Mouse (Mus musculus): ENCODE data around the gene Clec16a. TPM values are rescaled to one million over a fixed set of nuclear protein-coding genes. Genes with fewer than 3 reads are reported as not detected.
A peak's percentile ranks its signal among the peaks of the same experiment; 100 is the strongest.

Gene Clec16a
- polyA plus RNA-seq, 1 experiment = 46.2 TPM

DNA sequence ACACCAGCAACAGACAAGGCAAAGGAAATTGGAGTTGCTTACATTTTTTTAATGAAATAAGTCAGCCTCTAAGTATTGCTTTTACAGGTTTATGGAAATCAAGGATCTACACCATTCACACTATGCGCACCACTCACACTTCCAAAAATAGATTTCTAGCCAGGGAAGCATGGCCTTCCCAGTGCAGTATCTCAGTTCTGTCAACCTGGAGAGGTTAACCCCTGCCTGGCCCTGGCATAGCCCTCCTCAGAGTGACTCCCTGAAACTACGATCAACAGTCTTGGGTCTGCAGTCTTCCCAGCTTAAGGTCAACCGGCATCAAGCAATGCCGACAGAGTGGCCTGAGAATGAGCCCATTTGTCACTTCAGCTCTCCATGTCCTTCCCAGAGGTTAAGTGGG is 15.0 kb upstream of the Clec16a start:
- H3K27ac ChIP-seq (ENCODE audit: insufficient read depth, low read length) = no peak overlapping the region
- no peak overlapping the region for H3K4me3 ChIP-seq (ENCODE audit: insufficient read depth, low read length)
- no peaks in the 10 kb centered on the region; the same call in 1 of the 2 replicates for H3K4me1 ChIP-seq (ENCODE audit: control insufficient read depth, insufficient read depth, low read length)
- TF ChIP-seq CTCF (IDR thresholded peaks at IDR 0.05; ENCODE audit: extremely low read depth, insufficient read depth, low read length) (no peak), POLR2A (IDR thresholded peaks at IDR 0.05; ENCODE audit: extremely low read depth, insufficient read depth, low read length) (no peak)

DNA sequence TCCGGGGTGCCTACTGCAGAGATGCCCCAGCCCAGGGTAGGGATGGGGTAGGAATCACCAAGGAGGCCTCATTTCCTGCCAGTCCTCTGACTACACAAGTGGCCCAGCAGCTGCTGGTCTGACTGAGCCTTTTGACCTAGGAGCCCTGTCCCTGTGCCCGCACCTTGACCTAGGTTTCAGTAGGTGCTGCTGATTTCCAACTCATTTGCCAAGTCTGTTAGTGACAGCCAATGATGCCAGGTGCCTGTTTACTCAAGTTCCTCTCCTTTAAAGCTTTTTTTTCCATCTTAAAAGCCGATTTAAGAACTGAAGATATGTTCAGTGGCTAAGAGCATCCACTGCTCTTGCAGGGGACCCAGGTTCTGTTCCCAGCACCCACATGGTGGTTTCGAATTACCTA is 11.4 kb upstream of the Clec16a start:
- Histone ChIP-seq H3K4me1 (ENCODE audit: control insufficient read depth, insufficient read depth, low read length) (peaks cover 6% of the 10 kb centered on the region), H3K4me3 (ENCODE audit: insufficient read depth, low read length) (no peak overlapping the region), H3K27ac (ENCODE audit: insufficient read depth, low read length) (no peak overlapping the region)
- TF ChIP-seq POLR2A (IDR thresholded peaks at IDR 0.05; ENCODE audit: extremely low read depth, insufficient read depth, low read length) = no peak
- no peak for TF ChIP-seq CTCF (IDR thresholded peaks at IDR 0.05; ENCODE audit: extremely low read depth, insufficient read depth, low read length)

DNA sequence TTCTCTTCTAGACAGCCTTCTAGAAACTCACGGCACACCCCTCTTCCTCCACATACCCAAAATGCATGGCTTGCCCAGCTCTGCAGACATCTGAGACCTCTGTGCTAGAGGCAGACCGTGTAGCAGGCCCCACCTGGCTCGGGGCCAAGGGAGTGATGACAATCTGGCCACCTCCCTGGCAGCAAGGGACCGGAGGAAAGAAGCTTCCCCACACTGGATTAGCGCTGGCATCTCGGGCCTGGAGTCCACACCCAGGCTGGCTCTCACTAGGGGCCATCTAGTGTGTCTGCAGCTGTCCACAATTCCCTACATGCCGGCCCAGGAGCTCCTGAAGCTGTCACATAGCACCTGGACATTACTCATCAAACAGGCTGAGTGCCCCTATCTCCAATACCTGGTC is 10.6 kb upstream of the Clec16a start:
- no peak for TF ChIP-seq POLR2A (IDR thresholded peaks at IDR 0.05; ENCODE audit: extremely low read depth, insufficient read depth, low read length)
- TF ChIP-seq CTCF (IDR thresholded peaks at IDR 0.05; ENCODE audit: extremely low read depth, insufficient read depth, low read length) = no peak
- no peak overlapping the region for H3K27ac ChIP-seq (ENCODE audit: insufficient read depth, low read length)
- H3K4me3 ChIP-seq (ENCODE audit: insufficient read depth, low read length) = no peak overlapping the region
- peaks cover 9% of the 10 kb centered on the region for H3K4me1 ChIP-seq (ENCODE audit: control insufficient read depth, insufficient read depth, low read length)

DNA sequence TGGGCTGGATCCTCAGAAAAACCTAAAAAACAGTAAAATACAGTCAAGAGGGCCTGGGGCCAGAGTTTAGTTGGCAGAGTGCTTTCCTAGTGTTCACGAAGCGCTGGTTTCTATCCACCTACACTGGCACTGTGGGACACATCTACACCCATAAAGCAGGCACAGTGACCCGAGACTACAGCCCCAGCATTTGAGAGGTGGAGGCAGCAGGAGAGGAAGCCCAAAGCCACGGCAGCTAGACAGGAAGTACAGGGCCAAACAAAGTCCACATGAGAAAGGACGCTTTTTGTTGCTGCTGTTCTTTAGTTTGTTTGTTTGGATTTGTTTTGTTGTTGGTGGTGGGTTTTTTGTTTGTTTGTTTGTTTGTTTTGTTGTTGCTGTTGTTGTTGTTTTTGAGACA is 8.8 kb upstream of the Clec16a start:
- H3K27ac ChIP-seq (ENCODE audit: insufficient read depth, low read length) = no peak overlapping the region
- no peak overlapping the region for H3K4me3 ChIP-seq (ENCODE audit: insufficient read depth, low read length)
- no peak for TF ChIP-seq CTCF (IDR thresholded peaks at IDR 0.05; ENCODE audit: extremely low read depth, insufficient read depth, low read length)
- peaks cover 15% of the 10 kb centered on the region for H3K4me1 ChIP-seq (ENCODE audit: control insufficient read depth, insufficient read depth, low read length)

DNA sequence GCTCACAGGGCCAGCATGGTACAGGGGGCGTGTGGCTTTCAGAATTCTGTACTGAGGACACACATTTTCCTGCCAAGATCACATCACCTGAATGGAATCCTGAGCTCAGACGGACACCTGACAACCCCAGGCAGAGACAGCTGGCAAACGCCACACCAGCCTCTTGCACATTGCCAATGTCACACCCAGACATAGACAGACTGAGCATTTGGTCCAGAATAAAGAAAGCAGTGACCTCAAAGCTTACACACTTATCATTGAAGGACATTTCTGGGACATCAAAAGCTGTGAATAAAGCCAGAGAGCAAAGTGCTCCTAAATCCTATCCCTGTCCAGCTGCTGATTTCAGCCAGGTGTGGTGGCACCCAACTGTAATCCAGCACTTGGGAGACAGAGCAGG is 8.2 kb upstream of the Clec16a start:
- peaks cover 15% of the 10 kb centered on the region for H3K4me1 ChIP-seq (ENCODE audit: control insufficient read depth, insufficient read depth, low read length)
- no peak overlapping the region for H3K4me3 ChIP-seq (ENCODE audit: insufficient read depth, low read length)
- H3K27ac ChIP-seq (ENCODE audit: insufficient read depth, low read length) = no peak overlapping the region
- TF ChIP-seq CTCF (IDR thresholded peaks at IDR 0.05; ENCODE audit: extremely low read depth, insufficient read depth, low read length) = no peak
- no peak for TF ChIP-seq POLR2A (IDR thresholded peaks at IDR 0.05; ENCODE audit: extremely low read depth, insufficient read depth, low read length)

DNA sequence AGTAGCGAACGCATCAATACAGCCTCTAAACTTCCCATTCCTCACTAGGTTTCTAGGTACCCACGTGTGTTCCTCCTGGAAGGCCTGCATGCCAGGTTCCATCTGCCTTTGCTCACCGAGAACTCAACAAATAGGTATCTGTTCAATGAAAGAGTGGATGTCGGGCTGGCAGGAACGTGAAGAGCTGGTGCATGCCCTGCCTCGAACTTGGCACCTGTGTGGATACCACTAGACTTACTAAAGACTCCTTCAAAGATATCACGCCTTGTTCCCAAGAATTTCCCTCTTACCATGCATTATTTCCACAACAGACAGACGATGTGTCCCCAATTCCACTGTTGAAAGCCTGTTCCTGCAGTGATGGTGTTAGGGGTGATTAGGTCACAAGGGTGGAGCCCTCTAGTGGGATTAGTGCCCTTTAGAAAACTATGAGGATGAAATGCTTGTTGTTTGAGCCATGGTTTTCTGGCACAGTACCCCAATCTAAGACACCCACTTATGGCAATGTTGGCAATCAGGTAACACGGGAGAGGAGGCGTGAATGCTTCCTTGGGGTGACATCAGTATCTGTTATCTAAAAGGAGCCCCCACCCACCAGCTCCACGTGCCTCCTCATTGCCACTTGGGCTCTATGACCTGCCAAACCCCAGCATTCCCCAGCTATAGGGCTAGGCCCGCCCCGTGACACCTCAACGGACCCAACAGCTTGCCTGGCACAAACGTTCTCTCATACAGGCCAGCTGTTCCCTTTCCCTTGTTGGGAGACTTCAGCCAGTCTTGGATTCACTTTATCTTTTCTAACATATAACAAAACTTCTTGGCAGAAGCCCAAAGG is 4.2 kb upstream of the Clec16a start:
- Histone ChIP-seq H3K4me3 (ENCODE audit: insufficient read depth, low read length) (peak overlapping the region; percentile 97), H3K27ac (ENCODE audit: insufficient read depth, low read length) (no peak overlapping the region), H3K4me1 (ENCODE audit: control insufficient read depth, insufficient read depth, low read length) (peaks cover 15% of the 10 kb centered on the region)
- TF ChIP-seq POLR2A (IDR thresholded peaks at IDR 0.05; ENCODE audit: extremely low read depth, insufficient read depth, low read length) (no peak), CTCF (IDR thresholded peaks at IDR 0.05; ENCODE audit: extremely low read depth, insufficient read depth, low read length) (no peak)

DNA sequence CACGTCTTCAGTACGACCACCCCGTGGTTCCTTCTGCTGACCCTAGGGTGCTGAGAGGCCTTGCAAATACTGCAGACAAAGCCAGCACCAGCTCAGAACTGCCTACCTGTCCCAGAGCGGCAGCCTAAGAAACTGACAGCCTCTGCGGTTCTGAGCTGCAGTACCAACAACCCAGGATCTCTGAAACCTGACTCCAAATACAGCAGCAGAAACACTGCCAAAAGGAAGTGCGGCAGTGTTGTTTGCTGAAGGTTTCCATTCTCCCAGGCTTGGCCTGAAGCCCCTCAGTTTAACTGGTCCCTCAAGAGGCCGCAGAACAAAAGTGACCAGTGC is 3.6 kb upstream of the Clec16a start:
- TF ChIP-seq CTCF (IDR thresholded peaks at IDR 0.05; ENCODE audit: extremely low read depth, insufficient read depth, low read length) = no peak
- TF ChIP-seq POLR2A (IDR thresholded peaks at IDR 0.05; ENCODE audit: extremely low read depth, insufficient read depth, low read length) = no peak
- H3K4me3 ChIP-seq (ENCODE audit: insufficient read depth, low read length) = peak overlapping the region; percentile 97
- H3K27ac ChIP-seq (ENCODE audit: insufficient read depth, low read length) = peak overlapping the region; percentile 80; the same call in 1 of the 2 replicates
- peaks cover 13% of the 10 kb centered on the region for H3K4me1 ChIP-seq (ENCODE audit: control insufficient read depth, insufficient read depth, low read length)

DNA sequence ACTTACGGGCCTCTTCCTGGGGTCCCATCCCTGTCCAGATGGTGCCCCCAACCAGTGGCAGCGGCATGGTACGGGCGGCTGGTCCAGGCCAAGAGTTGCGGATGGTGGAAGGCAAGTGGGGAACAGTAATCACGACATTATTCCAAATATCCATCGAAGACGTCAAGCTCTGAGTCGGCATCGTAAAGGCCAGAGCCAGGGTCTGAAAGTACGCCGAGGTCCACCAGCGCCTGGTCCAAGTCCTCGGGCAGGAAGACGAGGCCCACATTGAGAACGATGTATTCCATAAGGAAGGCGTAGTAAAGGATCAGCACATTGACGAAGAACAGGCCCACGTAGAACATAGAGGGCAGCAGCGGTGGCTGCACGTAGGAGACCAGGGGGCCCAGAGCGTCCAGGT is 2.9 kb upstream of the Clec16a start:
- H3K27ac ChIP-seq (ENCODE audit: insufficient read depth, low read length) = peak overlapping the region; percentile 80
- H3K4me1 ChIP-seq (ENCODE audit: control insufficient read depth, insufficient read depth, low read length) = peaks cover 13% of the 10 kb centered on the region
- no peak for TF ChIP-seq CTCF (IDR thresholded peaks at IDR 0.05; ENCODE audit: extremely low read depth, insufficient read depth, low read length)
- no peak for TF ChIP-seq POLR2A (IDR thresholded peaks at IDR 0.05; ENCODE audit: extremely low read depth, insufficient read depth, low read length)
- peak overlapping the region; percentile 97 for H3K4me3 ChIP-seq (ENCODE audit: insufficient read depth, low read length)

DNA sequence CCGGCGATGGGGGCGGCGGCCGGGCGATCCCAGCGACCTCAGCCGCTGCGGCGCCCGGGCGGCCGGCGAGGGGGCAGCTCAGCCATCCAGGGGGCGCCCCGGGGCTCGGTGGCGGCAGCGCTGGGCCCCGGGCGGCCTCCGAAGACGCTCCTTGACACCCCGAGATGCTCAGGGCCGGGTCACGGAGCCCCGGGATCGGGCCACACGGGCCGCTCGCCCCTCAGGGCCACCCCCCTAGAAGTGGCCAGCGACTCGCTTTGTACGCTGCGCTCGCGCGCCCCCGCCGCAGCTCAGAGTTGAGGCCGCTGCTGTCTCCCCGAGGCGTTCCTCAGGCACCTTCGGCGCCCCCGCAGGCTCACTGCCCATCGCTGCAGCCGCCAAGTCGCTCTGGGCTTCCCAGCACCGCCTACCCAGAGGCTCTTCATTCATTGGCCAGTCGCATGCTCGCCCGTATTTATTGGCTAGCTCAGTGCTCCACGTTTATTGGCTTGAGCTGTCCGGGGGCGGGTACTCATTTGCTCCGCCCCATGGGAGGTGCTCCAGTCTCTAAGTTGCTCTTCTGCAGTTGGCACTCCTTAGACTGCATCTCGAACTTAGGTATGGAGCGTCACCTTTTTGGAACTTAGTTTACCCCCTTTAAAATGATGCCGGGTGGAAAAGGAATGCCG is 2.3 kb upstream of the Clec16a start, which contains the start of gene Dexi:
Gene Dexi, minus strand, starts transcription at position 357 of the 668 bp plus-strand sequence.
- peak within 1 kb of the TSS; percentile 80 for H3K27ac ChIP-seq (ENCODE audit: insufficient read depth, low read length)
- H3K4me3 ChIP-seq (ENCODE audit: insufficient read depth, low read length) = peak within 1 kb of the TSS; percentile 97
- H3K4me1 ChIP-seq (ENCODE audit: control insufficient read depth, insufficient read depth, low read length) = peaks cover 13% of the 10 kb centered on the region
- TF ChIP-seq POLR2A (IDR thresholded peaks at IDR 0.05; ENCODE audit: extremely low read depth, insufficient read depth, low read length) = peak; percentile 93
- TF ChIP-seq CTCF (IDR thresholded peaks at IDR 0.05; ENCODE audit: extremely low read depth, insufficient read depth, low read length) = no peak

DNA sequence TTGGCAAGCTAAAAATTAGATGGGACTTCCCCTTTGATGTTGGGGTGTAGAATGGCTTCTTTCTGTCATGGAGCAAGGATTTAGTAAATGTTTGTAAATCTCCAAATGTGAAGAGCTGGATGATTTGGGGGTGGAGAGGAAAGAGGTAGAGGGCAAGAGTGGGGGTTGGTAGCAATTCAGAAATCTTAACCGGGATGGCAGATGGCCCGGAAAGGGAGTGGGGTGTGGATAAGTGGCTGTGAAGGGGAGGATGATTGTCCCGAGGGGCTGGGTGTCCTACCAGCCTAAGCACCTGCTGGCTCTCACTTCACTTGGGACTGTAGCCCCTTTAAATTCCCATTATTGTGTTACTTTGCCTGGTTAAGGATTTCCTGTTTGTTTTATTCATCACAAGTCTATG is 1.7 kb downstream of the Clec16a start:
- no peak overlapping the region for H3K4me3 ChIP-seq (ENCODE audit: insufficient read depth, low read length)
- H3K4me1 ChIP-seq (ENCODE audit: control insufficient read depth, insufficient read depth, low read length) = peaks cover 15% of the 10 kb centered on the region
- TF ChIP-seq CTCF (IDR thresholded peaks at IDR 0.05; ENCODE audit: extremely low read depth, insufficient read depth, low read length) (no peak), POLR2A (IDR thresholded peaks at IDR 0.05; ENCODE audit: extremely low read depth, insufficient read depth, low read length) (no peak)
- H3K27ac ChIP-seq (ENCODE audit: insufficient read depth, low read length) = no peak overlapping the region

All from cortical plate, adult 2 months (tissue).